Mouse (Mus musculus) neural tube, embryonic 11.5 days (tissue): ENCODE measurements at regions not wholly inside any gene's neighbourhood (a gene's known extent, or its start where the extent isn't known, plus 50 kb on each side); places are given as distances from the start of the nearest gene placed in this dataset.

Experiments
- ATAC-seq: fragments of 200-750 bp; cut with Nextera tagmentation; 2 replicates; pipeline ENCODE4 v1.8.0; 2017; ENCODE audit warnings: moderate number of reproducible peaks, mild to moderate bottlenecking, moderate TSS enrichment, moderate library complexity; ENCODE audit not compliant: insufficient read depth, low FRiP score, low TSS enrichment
- DNase-seq: peaks from one replicate; pipeline ENCODE4 v3.0.0-alpha.2; 2015; ENCODE audit warnings: low spot score
- H3K27ac ChIP-seq: fragments of 300-500 bp; sonication (generic); 2 replicates; pipeline ENCODE4 v1.5.1; 2014; ENCODE audit warnings: low read depth, mild to moderate bottlenecking, low read length
- H3K27me3 ChIP-seq: fragments of 300-500 bp; sonication (generic); 2 replicates; pipeline ENCODE4 v1.6.1; 2014; ENCODE audit warnings: mild to moderate bottlenecking, low read length, mixed read lengths; ENCODE audit not compliant: control insufficient read depth, insufficient read depth
- H3K36me3 ChIP-seq: fragments of 300-500 bp; sonication (generic); 2 replicates; pipeline ENCODE4 v1.6.1; 2014; ENCODE audit warnings: mild to moderate bottlenecking, low read length, moderate library complexity, mixed read lengths; ENCODE audit not compliant: control insufficient read depth, insufficient read depth
- H3K4me1 ChIP-seq: fragments of 300-500 bp; sonication (generic); 2 replicates; pipeline ENCODE4 v1.6.1; 2014; ENCODE audit warnings: low read length, mixed read lengths; ENCODE audit not compliant: control insufficient read depth, insufficient read depth
- H3K4me2 ChIP-seq: fragments of 300-500 bp; sonication (generic); 2 replicates; pipeline ENCODE4 v1.6.1; 2014; ENCODE audit warnings: low read depth, mild to moderate bottlenecking, moderate library complexity
- H3K4me3 ChIP-seq: fragments of 300-500 bp; sonication (generic); 2 replicates; pipeline ENCODE4 v1.5.1; 2014; ENCODE audit warnings: low read depth, low read length
- H3K9ac ChIP-seq: fragments of 300-500 bp; sonication (generic); 2 replicates; pipeline ENCODE4 v1.6.1; 2014; ENCODE audit warnings: mild to moderate bottlenecking, low read length
- H3K9me3 ChIP-seq: fragments of 300-500 bp; sonication (generic); 2 replicates; pipeline ENCODE4 v1.6.1; 2016; ENCODE audit warnings: low read length; ENCODE audit not compliant: control insufficient read depth
- WGBS: fragments of 180-500 bp; shearing (Covaris S2); extraction: QIAGEN DNeasy Blood & Tissue Kit; methylation state at CpG from one replicate; pipeline ENCODE4 v1.1.7; 2014; 5-methylcytosine and 5-hydroxymethylcytosine counted together

DNA sequence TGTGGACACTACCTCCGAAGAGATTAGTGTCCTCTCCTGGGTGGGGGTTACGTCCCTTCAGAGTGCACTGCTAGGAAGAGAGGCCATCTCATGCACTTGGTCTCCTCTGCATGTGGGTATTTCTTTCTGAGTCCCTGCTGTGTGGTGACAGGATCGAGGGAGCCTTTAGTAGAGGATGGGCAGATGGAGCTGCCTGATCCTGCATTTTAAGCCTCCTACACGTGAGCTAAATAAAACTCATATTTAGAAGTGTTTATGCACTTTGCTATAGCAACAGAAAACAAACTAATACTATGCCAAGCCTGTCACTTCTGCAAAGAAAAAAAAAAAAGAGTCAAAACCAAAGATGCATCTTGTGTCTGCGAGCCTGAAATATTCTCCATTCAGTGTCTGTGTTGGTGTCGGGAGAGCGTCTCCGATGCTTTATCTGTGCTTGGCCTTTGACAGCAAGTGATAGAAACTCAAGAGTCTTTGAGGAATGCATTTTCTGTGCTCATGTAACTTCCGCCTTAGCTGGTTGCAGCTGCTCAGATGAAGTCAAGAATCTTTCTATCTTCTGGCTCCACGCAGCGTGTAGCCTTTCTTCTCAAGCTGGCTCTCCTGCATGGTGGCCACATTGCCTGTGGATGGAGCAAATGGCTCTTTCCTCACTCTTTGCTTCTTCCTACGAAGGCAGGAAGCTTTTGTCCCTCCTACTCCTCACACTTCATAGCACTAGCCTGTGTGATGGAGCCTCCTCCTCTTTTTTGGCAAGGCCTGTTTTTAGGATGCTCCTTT lies 134.8 kb downstream of the Ppp4r2 start:
- Histone ChIP-seq H3K4me2 (no peak overlapping the region), H3K9me3 (no peaks in the 10 kb centered on the region), H3K4me1 (0 out of 2 replicates have a peak, but pooled peaks cover 2% of the 10 kb centered on the region), H3K9ac (no peak overlapping the region), H3K36me3 (no peaks in the 10 kb centered on the region), H3K27ac (no peak overlapping the region), H3K27me3 (no peaks in the 10 kb centered on the region), H3K4me3 (no peak overlapping the region)
- ATAC-seq = no peak
- 86% methylated on average over 12 of the region's 12 CpGs for WGBS
- DNase-seq = no peak

- Histone ChIP-seq H3K36me3 (no peaks in the 10 kb centered on the region), H3K27ac (no peak overlapping the region), H3K4me3 (no peak overlapping the region), H3K4me2 (no peak overlapping the region), H3K9me3 (no peaks in the 10 kb centered on the region), H3K9ac (no peak overlapping the region), H3K4me1 (0 out of 2 replicates have a peak, but pooled peaks cover 2% of the 10 kb centered on the region), H3K27me3 (no peaks in the 10 kb centered on the region)
- DNase-seq (no peak), ATAC-seq (no peak)
- WGBS = 83% methylated on average over 1 of the region's 1 CpGs
These were observed 135.5 kb downstream of the Ppp4r2 start for GRCm38 (mm10) chr6:100968960-100969359.

DNA sequence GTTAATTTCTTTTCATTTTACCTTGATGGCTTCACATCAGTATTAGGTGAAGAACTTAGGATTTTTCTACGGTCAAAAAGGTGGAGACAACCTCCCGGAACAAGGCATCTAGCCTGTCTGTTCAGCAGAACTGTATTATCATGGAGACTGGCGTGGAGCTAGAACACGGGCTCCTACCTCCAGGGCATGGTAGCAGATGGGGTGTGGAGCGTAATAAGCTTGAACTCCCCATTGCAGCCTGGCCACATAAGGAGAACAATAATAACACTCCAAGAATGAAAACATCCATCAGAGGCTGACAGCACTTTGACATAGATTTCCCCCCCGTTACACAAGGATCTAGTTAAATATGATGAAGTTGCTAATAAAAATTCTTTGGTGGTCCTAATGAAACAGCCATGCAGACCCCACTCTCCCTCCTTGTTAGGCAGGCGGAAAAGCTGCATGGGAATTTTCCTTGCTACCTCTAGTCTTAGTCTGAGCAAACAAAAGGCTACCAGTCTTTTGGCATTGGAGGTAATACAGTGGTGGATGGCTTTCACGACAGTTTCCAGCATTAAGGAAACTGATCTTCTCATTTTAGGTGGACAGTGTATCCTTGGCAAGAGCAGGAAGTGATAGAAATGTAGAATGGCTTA lies 137.5 kb downstream of the Ppp4r2 start:
- no peak overlapping the region for H3K9ac ChIP-seq
- DNase-seq (peak; percentile 45), ATAC-seq (peak; percentile 72; the same call in 1 of the 2 replicates)
- no peaks in the 10 kb centered on the region for H3K36me3 ChIP-seq
- H3K9me3 ChIP-seq = no peaks in the 10 kb centered on the region
- 66% methylated on average over 8 of the region's 8 CpGs for WGBS
- H3K27ac ChIP-seq = no peak overlapping the region
- no peaks in the 10 kb centered on the region for H3K27me3 ChIP-seq
- 0 out of 2 replicates have a peak, but pooled peaks cover 2% of the 10 kb centered on the region for H3K4me1 ChIP-seq
- H3K4me3 ChIP-seq = no peak overlapping the region
- H3K4me2 ChIP-seq = no peak overlapping the region

- no peak for DNase-seq
- H3K4me1 ChIP-seq = 0 out of 2 replicates have a peak, but pooled peaks cover 2% of the 10 kb centered on the region
- no peak overlapping the region for H3K27ac ChIP-seq
- no peak overlapping the region for H3K9ac ChIP-seq
- no peaks in the 10 kb centered on the region for H3K27me3 ChIP-seq
- ATAC-seq = no peak
- 59% methylated on average over 6 of the region's 6 CpGs for WGBS
- no peak overlapping the region for H3K4me2 ChIP-seq
- no peaks in the 10 kb centered on the region for H3K9me3 ChIP-seq
- H3K4me3 ChIP-seq = no peak overlapping the region
- H3K36me3 ChIP-seq = no peaks in the 10 kb centered on the region
These were observed 138.1 kb downstream of the Ppp4r2 start for GRCm38 (mm10) chr6:100971462-100971955.

GRCm38 (mm10) chr6:100973366-100974090 lies 140.1 kb downstream of the Ppp4r2 start:
- WGBS = 72% methylated on average over 9 of the region's 9 CpGs
- ATAC-seq = no peak
- Histone ChIP-seq H3K4me1 (0 out of 2 replicates have a peak, but pooled peaks cover 2% of the 10 kb centered on the region), H3K36me3 (no peaks in the 10 kb centered on the region), H3K4me2 (no peak overlapping the region), H3K4me3 (no peak overlapping the region), H3K27ac (no peak overlapping the region), H3K27me3 (no peaks in the 10 kb centered on the region), H3K9me3 (no peaks in the 10 kb centered on the region), H3K9ac (no peak overlapping the region)
- no peak for DNase-seq

- no peaks in the 10 kb centered on the region for H3K36me3 ChIP-seq
- H3K27ac ChIP-seq = no peak overlapping the region
- no peaks in the 10 kb centered on the region for H3K9me3 ChIP-seq
- no peak overlapping the region for H3K9ac ChIP-seq
- ATAC-seq (no peak), DNase-seq (no peak)
- H3K27me3 ChIP-seq = no peaks in the 10 kb centered on the region
- H3K4me3 ChIP-seq = no peak overlapping the region
- WGBS = 96% methylated on average over 5 of the region's 5 CpGs
- no peak overlapping the region for H3K4me2 ChIP-seq
- H3K4me1 ChIP-seq = 0 out of 2 replicates have a peak, but pooled peaks cover 2% of the 10 kb centered on the region
These were observed 141.3 kb downstream of the Ppp4r2 start for GRCm38 (mm10) chr6:100974716-100975115.

- H3K9me3 ChIP-seq = no peaks in the 10 kb centered on the region
- DNase-seq (peak; percentile 42), ATAC-seq (no peak)
- H3K4me1 ChIP-seq = no peaks in the 10 kb centered on the region
- no peaks in the 10 kb centered on the region for H3K27me3 ChIP-seq
- no peak overlapping the region for H3K9ac ChIP-seq
- H3K36me3 ChIP-seq = no peaks in the 10 kb centered on the region
- no peak overlapping the region for H3K4me2 ChIP-seq
- 48% methylated on average over 6 of the region's 6 CpGs for WGBS
- H3K27ac ChIP-seq = no peak overlapping the region
- no peak overlapping the region for H3K4me3 ChIP-seq
These were observed 142.4 kb downstream of the Ppp4r2 start for GRCm38 (mm10) chr6:100975835-100976234.

GRCm38 (mm10) chr6:100977201-100977691 lies 143.8 kb downstream of the Ppp4r2 start:
- Histone ChIP-seq H3K27ac (no peak overlapping the region), H3K4me2 (no peak overlapping the region), H3K9me3 (no peaks in the 10 kb centered on the region), H3K36me3 (no peaks in the 10 kb centered on the region), H3K27me3 (no peaks in the 10 kb centered on the region), H3K4me3 (no peak overlapping the region), H3K4me1 (no peaks in the 10 kb centered on the region), H3K9ac (no peak overlapping the region)
- ATAC-seq (no peak), DNase-seq (peak; percentile 34)
- 49% methylated on average over 9 of the region's 9 CpGs for WGBS
